Mouse (Mus musculus): ENCODE data around the gene Zfp988. TPM values are rescaled to one million over a fixed set of nuclear protein-coding genes. Genes with fewer than 3 reads are reported as not detected.
"Not testable (repeated sequence)": the region's sequence is repeated elsewhere in the genome, so short reads cannot be mapped to it uniquely, and the experiment has no call there.

Gene Zfp988
- total and polyA plus RNA-seq, 3 experiments = not detected

- in situ Hi-C loops (cut with MboI; ENCODE audit: low pct_ligation_motif_present, low pct_unique_long_range_greater_than_20kb, low sequenced_read_pairs); H3K9ac ChIP-seq (ENCODE audit: insufficient read depth, low read depth); H3K4me1 ChIP-seq (ENCODE audit: control insufficient read depth in 1 of 2, insufficient read depth in 2 of 2); H3K9me3 ChIP-seq (replicated peaks; ENCODE audit: low read length); DNase-seq (ENCODE audit: extremely low read depth); H3K4me2 ChIP-seq (ENCODE audit: insufficient read depth, low read depth, poor library complexity, severe bottlenecking); H3K36me3 ChIP-seq (replicated peaks in 1 of 2; ENCODE audit: control insufficient read depth in 1 of 2, insufficient read depth in 1 of 2, low read length in 1 of 2); H3K27me3 ChIP-seq (replicated peaks); H3K27ac ChIP-seq (ENCODE audit: insufficient read depth, low read depth); dilution Hi-C loops (cut with MboI; ENCODE audit: extremely low pct_ligation_motif_present, extremely low pct_unique_long_range_greater_than_20kb, low sequenced_read_pairs); H3K4me3 ChIP-seq (replicated peaks in 1 of 3; ENCODE audit: low read depth in 2 of 3, low read length in 2 of 3, poor library complexity in 1 of 3); H3K79me2 ChIP-seq (replicated peaks; ENCODE audit: control insufficient read depth, extremely low read depth, insufficient read depth, poor library complexity, severe bottlenecking): not testable (repeated sequence)
These were observed 30.3 kb upstream of the Zfp988 start for GRCm38 (mm10) chr4:147275021-147275772.

- H3K27me3 ChIP-seq (replicated peaks); H3K4me1 ChIP-seq (ENCODE audit: control insufficient read depth in 1 of 2, insufficient read depth in 2 of 2); dilution Hi-C loops (cut with MboI; ENCODE audit: extremely low pct_ligation_motif_present, extremely low pct_unique_long_range_greater_than_20kb, low sequenced_read_pairs); H3K4me3 ChIP-seq (replicated peaks in 1 of 3; ENCODE audit: low read depth in 2 of 3, low read length in 2 of 3, poor library complexity in 1 of 3); H3K9ac ChIP-seq (ENCODE audit: insufficient read depth, low read depth); in situ Hi-C loops (cut with MboI; ENCODE audit: low pct_ligation_motif_present, low pct_unique_long_range_greater_than_20kb, low sequenced_read_pairs); H3K4me2 ChIP-seq (ENCODE audit: insufficient read depth, low read depth, poor library complexity, severe bottlenecking); H3K9me3 ChIP-seq (replicated peaks; ENCODE audit: low read length); H3K79me2 ChIP-seq (replicated peaks; ENCODE audit: control insufficient read depth, extremely low read depth, insufficient read depth, poor library complexity, severe bottlenecking); DNase-seq (ENCODE audit: extremely low read depth); H3K27ac ChIP-seq (ENCODE audit: insufficient read depth, low read depth); H3K36me3 ChIP-seq (replicated peaks in 1 of 2; ENCODE audit: control insufficient read depth in 1 of 2, insufficient read depth in 1 of 2, low read length in 1 of 2): not testable (repeated sequence)
These were observed 29.7 kb upstream of the Zfp988 start for GRCm38 (mm10) chr4:147275773-147276140.

GRCm38 (mm10) chr4:147280406-147280805 lies 25.1 kb upstream of the Zfp988 start:
- H3K79me2 ChIP-seq (replicated peaks; ENCODE audit: control insufficient read depth, extremely low read depth, insufficient read depth, poor library complexity, severe bottlenecking); H3K27ac ChIP-seq (ENCODE audit: insufficient read depth, low read depth); H3K4me3 ChIP-seq (replicated peaks in 1 of 3; ENCODE audit: low read depth in 2 of 3, low read length in 2 of 3, poor library complexity in 1 of 3); in situ Hi-C loops (cut with MboI; ENCODE audit: low pct_ligation_motif_present, low pct_unique_long_range_greater_than_20kb, low sequenced_read_pairs); DNase-seq (ENCODE audit: extremely low read depth); H3K9me3 ChIP-seq (replicated peaks; ENCODE audit: low read length); H3K4me1 ChIP-seq (ENCODE audit: control insufficient read depth in 1 of 2, insufficient read depth in 2 of 2); dilution Hi-C loops (cut with MboI; ENCODE audit: extremely low pct_ligation_motif_present, extremely low pct_unique_long_range_greater_than_20kb, low sequenced_read_pairs); H3K36me3 ChIP-seq (replicated peaks in 1 of 2; ENCODE audit: control insufficient read depth in 1 of 2, insufficient read depth in 1 of 2, low read length in 1 of 2); H3K4me2 ChIP-seq (ENCODE audit: insufficient read depth, low read depth, poor library complexity, severe bottlenecking); H3K27me3 ChIP-seq (replicated peaks); H3K9ac ChIP-seq (ENCODE audit: insufficient read depth, low read depth): not testable (repeated sequence)

GRCm38 (mm10) chr4:147298585-147298984 lies 6.9 kb upstream of the Zfp988 start:
- H3K4me2 ChIP-seq (ENCODE audit: insufficient read depth, low read depth, poor library complexity, severe bottlenecking); H3K9ac ChIP-seq (ENCODE audit: insufficient read depth, low read depth); H3K4me3 ChIP-seq (replicated peaks in 1 of 3; ENCODE audit: low read depth in 2 of 3, low read length in 2 of 3, poor library complexity in 1 of 3); H3K4me1 ChIP-seq (ENCODE audit: control insufficient read depth in 1 of 2, insufficient read depth in 2 of 2); in situ Hi-C loops (cut with MboI; ENCODE audit: low pct_ligation_motif_present, low pct_unique_long_range_greater_than_20kb, low sequenced_read_pairs); dilution Hi-C loops (cut with MboI; ENCODE audit: extremely low pct_ligation_motif_present, extremely low pct_unique_long_range_greater_than_20kb, low sequenced_read_pairs); DNase-seq (ENCODE audit: extremely low read depth); H3K27me3 ChIP-seq (replicated peaks); H3K27ac ChIP-seq (ENCODE audit: insufficient read depth, low read depth); H3K36me3 ChIP-seq (replicated peaks in 1 of 2; ENCODE audit: control insufficient read depth in 1 of 2, insufficient read depth in 1 of 2, low read length in 1 of 2); H3K9me3 ChIP-seq (replicated peaks; ENCODE audit: low read length); H3K79me2 ChIP-seq (replicated peaks; ENCODE audit: control insufficient read depth, extremely low read depth, insufficient read depth, poor library complexity, severe bottlenecking): not testable (repeated sequence)

- H3K4me3 ChIP-seq (replicated peaks in 1 of 3; ENCODE audit: low read depth in 2 of 3, low read length in 2 of 3, poor library complexity in 1 of 3); H3K36me3 ChIP-seq (replicated peaks in 1 of 2; ENCODE audit: control insufficient read depth in 1 of 2, insufficient read depth in 1 of 2, low read length in 1 of 2); H3K9me3 ChIP-seq (replicated peaks; ENCODE audit: low read length); H3K9ac ChIP-seq (ENCODE audit: insufficient read depth, low read depth); DNase-seq (ENCODE audit: extremely low read depth); dilution Hi-C loops (cut with MboI; ENCODE audit: extremely low pct_ligation_motif_present, extremely low pct_unique_long_range_greater_than_20kb, low sequenced_read_pairs); H3K4me2 ChIP-seq (ENCODE audit: insufficient read depth, low read depth, poor library complexity, severe bottlenecking); H3K4me1 ChIP-seq (ENCODE audit: control insufficient read depth in 1 of 2, insufficient read depth in 2 of 2); H3K27me3 ChIP-seq (replicated peaks); H3K27ac ChIP-seq (ENCODE audit: insufficient read depth, low read depth); in situ Hi-C loops (cut with MboI; ENCODE audit: low pct_ligation_motif_present, low pct_unique_long_range_greater_than_20kb, low sequenced_read_pairs); H3K79me2 ChIP-seq (replicated peaks; ENCODE audit: control insufficient read depth, extremely low read depth, insufficient read depth, poor library complexity, severe bottlenecking): not testable (repeated sequence)
These were observed 3.1 kb upstream of the Zfp988 start for GRCm38 (mm10) chr4:147302375-147302774.

- H3K27me3 ChIP-seq (replicated peaks); H3K4me2 ChIP-seq (ENCODE audit: insufficient read depth, low read depth, poor library complexity, severe bottlenecking); H3K79me2 ChIP-seq (replicated peaks; ENCODE audit: control insufficient read depth, extremely low read depth, insufficient read depth, poor library complexity, severe bottlenecking); H3K4me3 ChIP-seq (replicated peaks in 1 of 3; ENCODE audit: low read depth in 2 of 3, low read length in 2 of 3, poor library complexity in 1 of 3); H3K9ac ChIP-seq (ENCODE audit: insufficient read depth, low read depth); H3K36me3 ChIP-seq (replicated peaks in 1 of 2; ENCODE audit: control insufficient read depth in 1 of 2, insufficient read depth in 1 of 2, low read length in 1 of 2); H3K27ac ChIP-seq (ENCODE audit: insufficient read depth, low read depth); DNase-seq (ENCODE audit: extremely low read depth); H3K4me1 ChIP-seq (ENCODE audit: control insufficient read depth in 1 of 2, insufficient read depth in 2 of 2); dilution Hi-C loops (cut with MboI; ENCODE audit: extremely low pct_ligation_motif_present, extremely low pct_unique_long_range_greater_than_20kb, low sequenced_read_pairs): not testable (repeated sequence)
- in situ Hi-C loops (cut with MboI; ENCODE audit: low pct_ligation_motif_present, low pct_unique_long_range_greater_than_20kb, low sequenced_read_pairs) = loop anchor here (25.0 kb wide), 1 partner anchor 1798 kb away; no protein-coding TSS in a partner anchor
- peaks cover 23% of the 10 kb centered on the region for H3K9me3 ChIP-seq (replicated peaks; ENCODE audit: low read length)
These were observed 29.7 kb downstream of the Zfp988 start for GRCm38 (mm10) chr4:147335036-147335690.
